Mouse (Mus musculus) urinary bladder, postnatal 36 days (tissue): ENCODE measurements around the gene Atp13a3.

Experiments
- DNase-seq, 2 experiments: peaks; one replicate each; pipeline ENCODE4 v3.0.0; 2022; ENCODE audit warnings: low spot score in 2 of 2, mixed read lengths in 1 of 2

Gene Atp13a3

GRCm38 (mm10) chr16:30280676-30281297 lies 125.0 kb downstream of the Atp13a3 start:
- no peak for DNase-seq

- DNase-seq = no peak
These were observed 127.4 kb downstream of the Atp13a3 start for GRCm38 (mm10) chr16:30278406-30278805.

GRCm38 (mm10) chr16:30275558-30276340 lies 130.0 kb downstream of the Atp13a3 start:
- DNase-seq = no peak

- no peak for DNase-seq
These were observed 132.7 kb downstream of the Atp13a3 start for GRCm38 (mm10) chr16:30273065-30273464.

- DNase-seq = no peak
These were observed 133.7 kb downstream of the Atp13a3 start for GRCm38 (mm10) chr16:30271941-30272595.

GRCm38 (mm10) chr16:30271223-30271761 lies 134.5 kb downstream of the Atp13a3 start:
- DNase-seq = no peak

GRCm38 (mm10) chr16:30267359-30267758 lies 138.4 kb downstream of the Atp13a3 start, which contains the start of gene Cpn2:
Gene Cpn2 (minus strand): TSS chr16:30267499.
- no peak for DNase-seq

GRCm38 (mm10) chr16:30266561-30266960 lies 139.2 kb downstream of the Atp13a3 start:
- DNase-seq = no peak

- no peak for DNase-seq
These were observed 140.2 kb downstream of the Atp13a3 start for GRCm38 (mm10) chr16:30265611-30266010.

- no peak for DNase-seq
These were observed 142.6 kb downstream of the Atp13a3 start for GRCm38 (mm10) chr16:30263156-30263555.

- DNase-seq = peak; percentile 53 to 61
These were observed 143.1 kb downstream of the Atp13a3 start for GRCm38 (mm10) chr16:30262664-30263063.
